ENCODE assay signal across 8 mouse cellular contexts in genomic region chr16:44672422-44672819, GRCm38 (mm10). TPM values are rescaled to one million over a fixed set of nuclear protein-coding genes. Genes with fewer than 3 reads are reported as not detected.
A peak's percentile ranks its signal among the peaks of the same experiment; 100 is the strongest.
DNase-seq lines count a peak whose midpoint lies in the region; ATAC-seq and TF ChIP-seq lines count a peak whose summit lies in the region.

No protein-coding gene starts in this region.

- 11% methylated on average over 14 of the region's 14 CpGs for WGBS in liver, embryonic 12.5 days (ENCODE audit: insufficient replicate concordance)
- 11% methylated on average over 14 of the region's 14 CpGs for WGBS in stomach, postnatal 0 days

- H3K4me2 ChIP-seq in liver, embryonic 12.5 days: peak overlapping the region; percentile 48
- H3K4me2 ChIP-seq in stomach, postnatal 0 days (replicated peaks; ENCODE audit: low read depth): peak overlapping the region; percentile 42

- H3K4me3 ChIP-seq in testis, adult 2 months (ENCODE audit: control insufficient read depth, low read depth, low read length): peak overlapping the region; percentile 32
- H3K4me3 ChIP-seq in liver, embryonic 12.5 days: peak overlapping the region; percentile 9
- H3K4me3 ChIP-seq in stomach, postnatal 0 days (ENCODE audit: low read depth, low read length): peak overlapping the region; percentile 12; the same call in 1 of the 2 replicates

- no peaks in the 10 kb centered on the region for H3K36me3 ChIP-seq in testis, adult 2 months (ENCODE audit: control insufficient read depth, insufficient read depth, low read length)
- H3K36me3 ChIP-seq in liver, embryonic 12.5 days: no peaks in the 10 kb centered on the region
- H3K36me3 ChIP-seq in stomach, postnatal 0 days (ENCODE audit: control insufficient read depth, insufficient read depth, low read length): no peaks in the 10 kb centered on the region

- TF ChIP-seq EP300 in stomach, postnatal 0 days (optimal IDR thresholded peaks at IDR 0.05): no peak

- ATAC-seq in CD4-positive, CD25-positive, alpha-beta regulatory T cell, adult 4 months: no peak
- no peak for ATAC-seq in liver, embryonic 12.5 days
- no peak for ATAC-seq in stomach, postnatal 0 days (ENCODE audit: low FRiP score, low TSS enrichment)

- no peaks in the 10 kb centered on the region for H3K27me3 ChIP-seq in testis, adult 2 months (ENCODE audit: control insufficient read depth, insufficient read depth, low read length)
- peaks cover 6% of the 10 kb centered on the region; the same call in 1 of the 2 replicates for H3K27me3 ChIP-seq in liver, embryonic 12.5 days (replicated peaks)
- H3K27me3 ChIP-seq in stomach, postnatal 0 days (ENCODE audit: control insufficient read depth, insufficient read depth, low read length): no peaks in the 10 kb centered on the region

- peak; percentile 15 for DNase-seq in CD4-positive, CD25-positive, alpha-beta regulatory T cell, adult 2 months (ENCODE audit: low read depth, low spot score)
- no peak for DNase-seq in testis, postnatal 14 days (ENCODE audit: low spot score)
- no peak for DNase-seq in stomach, postnatal 0 days (ENCODE audit: low spot score)
- DNase-seq in adrenal gland, adult 18-20 months (ENCODE audit: low spot score in 2 of 2): no peak
- no peak for DNase-seq in cerebellum, postnatal 36 days

- TF ChIP-seq POLR2A in testis, adult 2 months (IDR thresholded peaks at IDR 0.05; ENCODE audit: control insufficient read depth, low read depth, low read length): no peak

- no peak overlapping the region for H3K9ac ChIP-seq in liver, embryonic 12.5 days
- 0 out of 2 replicates have a peak overlapping the region, but pooled peaks have one; percentile 5 for H3K9ac ChIP-seq in stomach, postnatal 0 days (ENCODE audit: low read length)

- peaks cover 11% of the 10 kb centered on the region for H3K4me1 ChIP-seq in testis, adult 2 months (ENCODE audit: control insufficient read depth, insufficient read depth, low read length)
- H3K4me1 ChIP-seq in liver, embryonic 12.5 days: no peaks in the 10 kb centered on the region
- 0 out of 2 replicates have a peak, but pooled peaks cover 3% of the 10 kb centered on the region for H3K4me1 ChIP-seq in stomach, postnatal 0 days (replicated peaks; ENCODE audit: control insufficient read depth, insufficient read depth)

- H3K9me3 ChIP-seq in liver, embryonic 12.5 days (replicated peaks): no peaks in the 10 kb centered on the region
- no peaks in the 10 kb centered on the region for H3K9me3 ChIP-seq in stomach, postnatal 0 days (ENCODE audit: control insufficient read depth, low read length)

- TF ChIP-seq CTCF in testis, adult 2 months (IDR thresholded peaks at IDR 0.05; ENCODE audit: control insufficient read depth, insufficient read depth, insufficient replicate concordance, low read depth, low read length): no peak
- no peak for TF ChIP-seq CTCF in stomach, postnatal 0 days (IDR thresholded peaks at IDR 0.05; ENCODE audit: low read depth)

- H3K27ac ChIP-seq in testis, adult 2 months (ENCODE audit: control insufficient read depth, insufficient read depth, low read depth, low read length): no peak overlapping the region
- H3K27ac ChIP-seq in liver, embryonic 12.5 days: no peak overlapping the region
- 0 out of 2 replicates have a peak overlapping the region, but pooled peaks have one; percentile 5 for H3K27ac ChIP-seq in stomach, postnatal 0 days (replicated peaks)

RNA-seq across cellular contexts. Expression of gene Nepro, which starts 51.7 kb away (rescaled TPM):
- 10 to 100 TPM in 1 of 2 experiments, 1 to 10 TPM in 1; 7.5 to 10.1 TPM for polyA plus RNA-seq in CD4-positive, CD25-positive, alpha-beta regulatory T cell, adult 4 months (2017; shearing (Covaris generic))
- polyA plus RNA-seq in testis, adult 2 months (2012; rRNA removed): 2.9 and 3.7 TPM in 2 replicates
- 6.5 and 7.3 TPM in 2 replicates for polyA plus RNA-seq in liver, embryonic 12.5 days (2016; fragmentation: Nextera tagmentation; extraction: Ambion mirVana)
- 2.8 and 3.2 TPM in 2 replicates for polyA plus RNA-seq in stomach, postnatal 0 days (2015; fragmentation: Nextera tagmentation; extraction: Ambion mirVana)
- total RNA-seq in adrenal gland, adult 18-20 months (2021): 10 to 100 TPM; 12.6 to 14.8 TPM
